Mouse (Mus musculus): Measurements from ENCODE around the gene Ppp2r3a.

GRCm38 (mm10) chr9:101073987-101074331, 177.6 kb downstream of the Ppp2r3a start, which contains the start of gene Msl2:
- TF ChIP-seq RCOR1 (IDR thresholded peaks at IDR 0.05; ENCODE audit: low read depth, low read length) (no peak), CHD2 (IDR thresholded peaks at IDR 0.05; ENCODE audit: low read length) (no peak), CTCF (IDR thresholded peaks at IDR 0.05 in 2 of 3, conservative IDR thresholded peaks at IDR 0.05 in 1 of 3; ENCODE audit: control insufficient read depth in 1 of 3, insufficient read depth in 1 of 3, low read depth in 2 of 3, low read length in 3 of 3, poor library complexity in 1 of 3, severe bottlenecking in 1 of 3) (no peak), USF1 (IDR thresholded peaks at IDR 0.05; ENCODE audit: low read depth, low read length) (no peak), ZKSCAN1 (IDR thresholded peaks at IDR 0.05; ENCODE audit: low read depth, low read length) (no peak)
